Mouse (Mus musculus): Measurements from ENCODE around the gene Dhrs4.

The Dhrs4 gene

DNA sequence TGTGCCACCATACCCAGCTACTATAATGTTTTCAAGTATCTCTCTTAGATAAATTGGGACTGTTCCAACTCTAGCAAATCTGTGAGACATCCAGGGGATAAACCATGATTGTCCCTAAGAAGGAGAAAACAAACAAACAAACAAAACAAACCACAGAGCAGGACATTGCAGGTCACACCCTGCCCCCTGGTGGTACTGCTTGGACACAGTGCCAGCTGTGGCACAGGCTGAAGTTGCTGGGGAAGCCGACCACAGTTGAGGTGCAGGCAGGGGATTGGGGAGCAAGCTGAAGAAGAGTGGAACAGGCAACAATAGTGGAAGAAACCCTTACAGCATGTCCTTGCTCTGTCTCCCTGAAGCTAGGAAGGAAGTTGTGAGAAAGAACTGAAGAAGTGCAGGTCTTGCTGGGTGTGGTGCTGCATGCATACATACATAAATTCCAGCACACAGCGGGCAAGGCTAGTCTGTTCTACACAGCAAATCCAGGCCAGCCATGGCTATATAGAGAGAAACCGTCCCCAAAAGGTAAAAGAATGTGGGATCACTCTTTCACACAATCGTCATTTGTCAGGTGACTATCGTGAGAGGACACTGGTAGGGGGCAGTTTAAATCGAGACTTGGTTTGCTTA, 57.7 kb downstream of the Dhrs4 start:
- peak; percentile 53 for DNase-seq (ENCODE audit: low spot score)
